Mouse (Mus musculus): ENCODE data around the gene Gpr137. TPM values are rescaled to one million over a fixed set of nuclear protein-coding genes. Genes with fewer than 3 reads are reported as not detected.
"Not testable (repeated sequence)": the region's sequence is repeated elsewhere in the genome, so short reads cannot be mapped to it uniquely, and the experiment has no call there.

Gpr137 gene
- total RNA-seq, 2 experiments from 2014 or later, result 56.4 to 56.8 TPM

GRCm38 (mm10) chr19:6909021-6909420 lies 33.3 kb downstream of the Gpr137 start:
- DNase-seq (ENCODE audit: low spot score in 2 of 2), result no peak

- DNase-seq (ENCODE audit: low spot score in 2 of 2), result no peak
These were observed 34.3 kb downstream of the Gpr137 start for GRCm38 (mm10) chr19:6907811-6908540.

GRCm38 (mm10) chr19:6907094-6907493 lies 35.2 kb downstream of the Gpr137 start:
- DNase-seq (ENCODE audit: low spot score in 2 of 2), result peak in 1 of 2 experiments; percentile 15

GRCm38 (mm10) chr19:6906199-6906598 lies 36.1 kb downstream of the Gpr137 start:
- DNase-seq (ENCODE audit: low spot score in 2 of 2), result no peak

- DNase-seq (ENCODE audit: low spot score in 2 of 2), result no peak
These were observed 36.7 kb downstream of the Gpr137 start for GRCm38 (mm10) chr19:6905498-6906159.

GRCm38 (mm10) chr19:6904846-6905245 lies 37.4 kb downstream of the Gpr137 start:
- DNase-seq (ENCODE audit: low spot score in 2 of 2), result no peak

- DNase-seq (ENCODE audit: low spot score in 2 of 2), result no peak
These were observed 39.2 kb downstream of the Gpr137 start for GRCm38 (mm10) chr19:6903031-6903430.

GRCm38 (mm10) chr19:6899641-6900040 lies 42.6 kb downstream of the Gpr137 start:
- no peak for DNase-seq (ENCODE audit: low spot score in 2 of 2)

GRCm38 (mm10) chr19:6895608-6896305 lies 46.5 kb downstream of the Gpr137 start:
- not testable (repeated sequence) for DNase-seq (ENCODE audit: low spot score in 2 of 2)

GRCm38 (mm10) chr19:6893731-6894451 lies 48.4 kb downstream of the Gpr137 start:
- DNase-seq (ENCODE audit: low spot score in 2 of 2), result no peak

GRCm38 (mm10) chr19:6892512-6892911 lies 49.8 kb downstream of the Gpr137 start:
- no peak for DNase-seq (ENCODE audit: low spot score in 2 of 2)

Small RNA genes within 50 kb of the gene (microRNA-seq; reads per million reads assigned to microRNA genes)
- gene Mir6990 (ENCODE audit: borderline number of aligned reads in 2 of 2), result 6.1 to 8.6 reads per million in 2 experiments

Other genes starting within 250 kb of the Gpr137 start
- 10 to 100 TPM; 23.2 to 25.3 TPM for gene Rps6ka4, start 101.8 kb downstream of the Gpr137 start, total RNA-seq (2021)
- gene Ccdc88b, start 84.3 kb downstream of the Gpr137 start, total RNA-seq (2021), result 1 to 10 TPM; 2.0 TPM
- gene Trmt112, start 32.8 kb downstream of the Gpr137 start, total RNA-seq (2021), result 100 to 1,000 TPM in 1 of 2 experiments, 10 to 100 TPM in 1; 83.2 to 110 TPM
- gene Prdx5, start 32.4 kb downstream of the Gpr137 start, total RNA-seq (2021), result 100 to 1,000 TPM; 303 to 375 TPM
- 10 to 100 TPM; 38.7 to 63.0 TPM for gene Esrra, start 20.7 kb downstream of the Gpr137 start, total RNA-seq (2021)
- 1 to 10 TPM in 1 of 2 experiments, not detected in 1; 1.2 TPM for gene Catsperz, start 17.1 kb downstream of the Gpr137 start, total RNA-seq (2021)
- gene Kcnk4, start 8.0 kb downstream of the Gpr137 start, total RNA-seq (2021), result under 1 TPM; 0.23 to 0.35 TPM
- gene Bad, start 619 bp downstream of the Gpr137 start, total RNA-seq (2021), result 10 to 100 TPM; 45.5 to 46.0 TPM
- gene Ppp1r14b, start 32.5 kb upstream of the Gpr137 start, total RNA-seq (2021), result 100 to 1,000 TPM; 160 to 199 TPM
- 10 to 100 TPM; 34.1 to 43.9 TPM for gene Plcb3, start 34.0 kb upstream of the Gpr137 start, total RNA-seq (2021)
- gene Fkbp2, start 38.0 kb upstream of the Gpr137 start, total RNA-seq (2021), result 100 to 1,000 TPM in 1 of 2 experiments, 10 to 100 TPM in 1; 86.9 to 104 TPM
- gene Vegfb, start 45.2 kb upstream of the Gpr137 start, total RNA-seq (2021), result 100 to 1,000 TPM in 1 of 2 experiments, 10 to 100 TPM in 1; 84.3 to 164 TPM
- gene Dnajc4, start 50.1 kb upstream of the Gpr137 start, total RNA-seq (2021), result 10 to 100 TPM; 43.4 to 50.0 TPM
- 10 to 100 TPM; 21.5 to 24.7 TPM for gene Nudt22, start 53.6 kb upstream of the Gpr137 start, total RNA-seq (2021)
- gene Trpt1, start 53.7 kb upstream of the Gpr137 start, total RNA-seq (2021), result 10 to 100 TPM; 11.4 to 15.4 TPM
- gene Fermt3, start 77.0 kb upstream of the Gpr137 start, total RNA-seq (2021), result 1 to 10 TPM; 7.4 to 8.7 TPM
- 100 to 1,000 TPM; 284 to 378 TPM for gene Stip1, start 97.5 kb upstream of the Gpr137 start, total RNA-seq (2021)
- 10 to 100 TPM; 62.4 to 77.9 TPM for gene Macrod1, start 114.3 kb upstream of the Gpr137 start, total RNA-seq (2021)
- 1 to 10 TPM; 2.1 to 9.3 TPM for gene Flrt1, start 163.2 kb upstream of the Gpr137 start, total RNA-seq (2021)